Mouse (Mus musculus) cerebellum, adult 2 months (tissue): ENCODE measurements around the gene Wnt9b.

Experiments used
- CTCF ChIP-seq: fragments of 200-500 bp; IDR thresholded peaks from 2 replicates; pipeline ENCODE4 v1.5.1; 2011; ENCODE audit warnings: low read depth, mild to moderate bottlenecking, control low read depth, low read length, moderate library complexity, borderline replicate concordance; ENCODE audit not compliant: insufficient read depth
- POLR2A ChIP-seq: fragments of 200-500 bp; IDR thresholded peaks from 2 replicates; pipeline ENCODE4 v1.6.1; 2011; ENCODE audit warnings: low read length, control low read depth, borderline replicate concordance; ENCODE audit not compliant: insufficient read depth

DNA sequence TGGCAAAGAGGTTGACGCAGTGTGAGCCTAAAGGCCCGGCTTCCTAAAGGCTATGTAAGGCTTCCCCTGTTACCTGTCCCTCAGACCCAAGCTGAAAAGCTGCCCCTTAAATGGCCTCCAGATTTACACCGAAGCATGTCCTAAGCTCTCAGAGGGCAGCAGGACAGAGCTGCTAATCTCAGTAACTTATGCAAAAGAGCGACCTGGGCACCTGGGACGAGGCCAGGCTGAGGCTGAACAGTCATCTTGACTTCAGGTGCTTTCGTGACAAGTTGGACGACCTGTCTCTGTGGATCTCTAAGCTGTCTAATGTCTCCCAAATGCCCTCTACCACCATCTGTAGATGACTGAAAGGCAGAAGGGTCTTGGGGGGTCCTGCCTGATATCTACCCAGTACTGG lies 17.3 kb downstream of the Wnt9b start:
- TF ChIP-seq CTCF, result no peak
- TF ChIP-seq POLR2A, result no peak
